Mouse (Mus musculus) neural tube, embryonic 11.5 days (tissue): ENCODE data around the gene Mboat1. TPM values are rescaled to one million over a fixed set of nuclear protein-coding genes. Genes with fewer than 3 reads are reported as not detected.

ENCODE experiments used
- ATAC-seq: fragments of 200-750 bp; cut with Nextera tagmentation; 2 replicates; pipeline ENCODE4 v1.8.0; 2017; ENCODE audit warnings: moderate number of reproducible peaks, mild to moderate bottlenecking, moderate TSS enrichment, moderate library complexity; ENCODE audit not compliant: insufficient read depth, low FRiP score, low TSS enrichment
- DNase-seq: peaks from one replicate; pipeline ENCODE4 v3.0.0-alpha.2; 2015; ENCODE audit warnings: low spot score
- H3K27ac ChIP-seq: fragments of 300-500 bp; sonication (generic); 2 replicates; pipeline ENCODE4 v1.5.1; 2014; ENCODE audit warnings: low read depth, mild to moderate bottlenecking, low read length
- H3K27me3 ChIP-seq: fragments of 300-500 bp; sonication (generic); 2 replicates; pipeline ENCODE4 v1.6.1; 2014; ENCODE audit warnings: mild to moderate bottlenecking, low read length, mixed read lengths; ENCODE audit not compliant: control insufficient read depth, insufficient read depth
- H3K36me3 ChIP-seq: fragments of 300-500 bp; sonication (generic); 2 replicates; pipeline ENCODE4 v1.6.1; 2014; ENCODE audit warnings: mild to moderate bottlenecking, low read length, moderate library complexity, mixed read lengths; ENCODE audit not compliant: control insufficient read depth, insufficient read depth
- H3K4me1 ChIP-seq: fragments of 300-500 bp; sonication (generic); 2 replicates; pipeline ENCODE4 v1.6.1; 2014; ENCODE audit warnings: low read length, mixed read lengths; ENCODE audit not compliant: control insufficient read depth, insufficient read depth
- H3K4me2 ChIP-seq: fragments of 300-500 bp; sonication (generic); 2 replicates; pipeline ENCODE4 v1.6.1; 2014; ENCODE audit warnings: low read depth, mild to moderate bottlenecking, moderate library complexity
- H3K4me3 ChIP-seq: fragments of 300-500 bp; sonication (generic); 2 replicates; pipeline ENCODE4 v1.5.1; 2014; ENCODE audit warnings: low read depth, low read length
- H3K9ac ChIP-seq: fragments of 300-500 bp; sonication (generic); 2 replicates; pipeline ENCODE4 v1.6.1; 2014; ENCODE audit warnings: mild to moderate bottlenecking, low read length
- H3K9me3 ChIP-seq: fragments of 300-500 bp; sonication (generic); 2 replicates; pipeline ENCODE4 v1.6.1; 2016; ENCODE audit warnings: low read length; ENCODE audit not compliant: control insufficient read depth
- WGBS: fragments of 180-500 bp; shearing (Covaris S2); extraction: QIAGEN DNeasy Blood & Tissue Kit; methylation state at CpG from one replicate; pipeline ENCODE4 v1.1.7; 2014; 5-methylcytosine and 5-hydroxymethylcytosine counted together
- polyA plus RNA-seq: library from polyadenylated mRNA; unstranded; fragments of >200 nt; fragmentation: Nextera tagmentation; extraction: Ambion mirVana; gene quantifications from 2 replicates; pipeline ENCODE4 v1.2.1, GENCODE M21; 2014

Gene Mboat1
- polyA plus RNA-seq, 1 experiment from 2014 or later, result 4.1 TPM

DNA sequence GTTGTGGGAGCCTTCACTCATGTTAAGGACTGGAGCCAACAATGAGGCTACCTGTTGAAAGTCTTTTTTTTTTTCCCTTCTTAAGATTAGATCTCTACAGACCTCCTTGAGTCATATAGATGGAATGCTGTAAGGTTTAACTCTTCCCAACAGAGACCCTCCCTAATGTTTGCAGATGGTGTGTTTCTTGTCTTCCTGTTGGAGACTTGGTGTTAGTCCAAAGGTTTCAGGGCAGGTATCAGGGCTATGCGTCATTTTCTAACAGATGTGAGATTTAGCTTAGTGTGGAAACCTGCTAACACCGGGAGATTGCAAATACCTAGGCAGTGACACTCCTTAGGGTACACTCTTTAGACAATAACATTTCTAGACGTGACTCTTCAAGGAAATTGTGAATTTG lies 58.5 kb downstream of the Mboat1 start:
- H3K27ac ChIP-seq, result no peak overlapping the region
- H3K4me3 ChIP-seq, result no peak overlapping the region
- H3K36me3 ChIP-seq, result no peaks in the 10 kb centered on the region
- 85% methylated on average over 3 of the region's 3 CpGs for WGBS
- no peak for DNase-seq
- H3K9ac ChIP-seq, result no peak overlapping the region
- no peaks in the 10 kb centered on the region for H3K27me3 ChIP-seq
- no peaks in the 10 kb centered on the region for H3K4me1 ChIP-seq
- no peak for ATAC-seq
- H3K4me2 ChIP-seq, result no peak overlapping the region
- H3K9me3 ChIP-seq, result no peaks in the 10 kb centered on the region

DNA sequence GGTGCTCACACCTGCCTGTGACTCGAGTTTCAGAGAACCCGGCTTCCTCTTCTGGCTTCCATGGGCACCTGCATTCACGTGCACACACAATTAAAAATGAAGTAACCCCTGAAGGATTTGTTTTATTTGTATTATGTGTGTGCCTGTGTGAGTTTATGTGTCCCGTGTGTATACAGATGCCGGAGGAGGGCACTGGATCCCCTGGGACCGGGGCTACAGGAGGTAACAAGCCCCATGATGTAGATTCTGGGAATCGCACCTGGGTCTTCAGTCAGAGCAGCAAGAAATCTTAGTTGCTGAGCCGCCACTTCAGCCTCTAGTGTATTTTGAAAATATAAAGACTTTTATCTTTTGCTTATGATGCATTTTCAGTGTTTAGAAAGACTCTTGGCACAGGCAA lies 60.4 kb downstream of the Mboat1 start:
- ATAC-seq, result no peak
- Histone ChIP-seq H3K27ac (no peak overlapping the region), H3K4me1 (no peaks in the 10 kb centered on the region), H3K4me2 (no peak overlapping the region), H3K27me3 (no peaks in the 10 kb centered on the region), H3K4me3 (no peak overlapping the region), H3K36me3 (no peaks in the 10 kb centered on the region), H3K9ac (no peak overlapping the region), H3K9me3 (no peaks in the 10 kb centered on the region)
- 85% methylated on average over 8 of the region's 8 CpGs for WGBS
- no peak for DNase-seq

DNA sequence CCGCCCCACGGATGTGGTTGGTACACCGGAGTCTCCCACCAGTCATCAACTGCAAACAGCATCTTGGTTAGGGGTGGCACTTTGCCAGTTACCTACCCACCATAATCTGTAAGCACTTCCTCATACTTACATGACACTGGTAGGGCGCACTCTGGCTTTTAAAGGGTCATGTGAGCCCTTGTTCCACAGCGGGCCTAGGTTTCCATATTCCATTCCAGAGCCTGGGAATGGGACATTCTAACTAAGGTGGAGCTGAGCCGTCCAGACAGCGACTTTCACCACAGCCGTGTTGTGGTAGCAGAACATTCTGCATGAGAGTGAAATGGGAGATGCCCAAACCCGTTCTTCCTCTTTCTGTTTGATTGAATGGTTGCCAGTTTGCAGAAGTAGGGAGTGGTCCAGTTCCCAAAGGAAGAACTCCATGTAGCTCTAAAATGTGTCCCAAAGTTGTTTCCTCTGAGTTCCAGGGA lies 61.8 kb downstream of the Mboat1 start:
- WGBS, result 91% methylated on average over 9 of the region's 9 CpGs
- Histone ChIP-seq H3K9me3 (no peaks in the 10 kb centered on the region), H3K4me2 (no peak overlapping the region), H3K27ac (no peak overlapping the region), H3K36me3 (no peaks in the 10 kb centered on the region), H3K9ac (no peak overlapping the region), H3K4me3 (no peak overlapping the region), H3K27me3 (no peaks in the 10 kb centered on the region), H3K4me1 (no peaks in the 10 kb centered on the region)
- DNase-seq (no peak), ATAC-seq (no peak)

DNA sequence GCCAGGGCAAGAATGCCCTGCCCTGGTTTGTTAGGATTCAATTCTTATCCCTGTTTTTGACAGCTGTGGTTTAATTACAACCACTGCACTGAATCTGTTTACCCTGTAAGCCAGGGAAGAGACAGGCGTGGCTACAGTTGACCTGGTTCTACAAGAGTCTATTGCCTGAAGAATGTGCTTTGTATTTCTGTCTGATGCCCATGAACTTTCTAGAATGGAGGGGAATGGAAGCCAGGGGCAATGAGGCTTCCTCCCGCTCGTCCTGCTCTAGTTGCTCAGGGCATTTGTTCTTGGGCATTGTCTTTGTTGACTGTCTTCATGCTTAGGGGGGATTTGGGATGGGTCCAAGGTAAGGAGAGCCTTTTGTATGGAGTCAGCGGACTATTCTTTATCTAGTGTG lies 63.5 kb downstream of the Mboat1 start:
- no peaks in the 10 kb centered on the region for H3K9me3 ChIP-seq
- no peaks in the 10 kb centered on the region for H3K36me3 ChIP-seq
- DNase-seq, result no peak
- H3K4me2 ChIP-seq, result no peak overlapping the region
- WGBS, result 81% methylated on average over 4 of the region's 4 CpGs
- no peak overlapping the region for H3K27ac ChIP-seq
- no peak overlapping the region for H3K4me3 ChIP-seq
- H3K4me1 ChIP-seq, result no peaks in the 10 kb centered on the region
- H3K27me3 ChIP-seq, result no peaks in the 10 kb centered on the region
- no peak for ATAC-seq
- H3K9ac ChIP-seq, result no peak overlapping the region

DNA sequence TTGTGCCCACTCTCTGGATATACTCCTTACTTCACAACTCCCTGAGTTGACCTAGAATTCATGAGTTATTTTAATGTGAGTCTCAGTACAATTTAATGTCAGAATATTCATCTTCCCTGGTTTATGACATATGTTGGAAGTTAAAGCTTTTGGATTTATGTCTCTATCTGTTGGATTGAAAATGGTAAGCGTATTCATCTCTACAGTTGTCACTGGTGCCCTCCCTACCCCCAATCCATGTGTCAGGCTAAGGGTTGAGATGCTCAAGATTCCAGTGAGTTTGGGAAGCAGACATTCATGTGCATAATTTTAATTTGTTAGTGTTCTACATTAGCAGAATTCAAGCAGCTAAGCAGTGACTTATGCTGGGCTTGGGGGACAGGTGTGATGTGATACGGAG lies 64.4 kb downstream of the Mboat1 start:
- Histone ChIP-seq H3K4me2 (no peak overlapping the region), H3K9ac (no peak overlapping the region), H3K36me3 (no peaks in the 10 kb centered on the region), H3K27ac (no peak overlapping the region), H3K27me3 (no peaks in the 10 kb centered on the region), H3K4me3 (no peak overlapping the region), H3K4me1 (no peaks in the 10 kb centered on the region), H3K9me3 (no peaks in the 10 kb centered on the region)
- WGBS, result 93% methylated on average over 2 of the region's 2 CpGs
- DNase-seq (no peak), ATAC-seq (no peak)

DNA sequence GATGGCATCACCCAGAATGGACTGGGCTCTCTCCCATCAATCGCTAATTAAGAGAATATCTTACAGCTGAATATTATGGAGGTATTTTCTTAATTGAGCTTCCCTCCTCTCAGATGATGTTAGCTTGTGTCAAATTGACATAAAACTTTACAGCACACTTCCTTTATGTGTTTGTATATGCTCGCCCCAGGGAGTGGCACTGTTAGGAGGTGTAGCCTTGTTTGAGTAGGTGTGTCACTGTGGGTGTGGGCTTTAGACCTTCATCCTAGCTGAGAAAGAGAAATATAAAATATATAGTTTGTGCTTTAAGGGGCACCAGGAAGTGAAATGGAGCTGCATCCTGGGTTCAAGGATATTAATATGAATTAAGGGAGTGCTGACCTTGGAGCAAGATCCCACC lies 66.7 kb downstream of the Mboat1 start:
- Histone ChIP-seq H3K27me3 (no peaks in the 10 kb centered on the region), H3K4me3 (no peak overlapping the region), H3K9me3 (no peaks in the 10 kb centered on the region), H3K27ac (no peak overlapping the region), H3K36me3 (no peaks in the 10 kb centered on the region), H3K4me1 (no peaks in the 10 kb centered on the region), H3K9ac (no peak overlapping the region), H3K4me2 (no peak overlapping the region)
- no peak for ATAC-seq
- WGBS, result 83% methylated on average over 2 of the region's 2 CpGs
- no peak for DNase-seq

DNA sequence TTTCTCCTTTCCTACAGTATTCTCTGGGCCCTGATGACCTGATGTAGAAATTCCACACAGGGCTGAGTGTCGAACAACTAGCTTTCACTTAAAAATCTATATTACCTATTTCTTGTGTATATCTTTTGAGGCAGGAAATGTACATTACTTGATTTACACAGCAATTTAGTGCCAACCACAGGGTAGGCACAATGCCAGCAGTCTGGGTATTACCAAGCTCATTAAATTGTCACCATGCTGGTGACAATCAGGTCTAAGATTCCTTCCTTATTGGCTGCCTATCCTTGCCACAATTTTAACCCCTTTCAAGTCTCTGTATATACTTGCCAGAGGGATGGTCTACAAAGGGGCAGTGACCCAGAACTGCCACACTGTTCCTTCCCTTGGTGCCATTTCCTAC lies 71.9 kb downstream of the Mboat1 start:
- Histone ChIP-seq H3K36me3 (no peaks in the 10 kb centered on the region), H3K9me3 (no peaks in the 10 kb centered on the region), H3K9ac (no peak overlapping the region), H3K27me3 (no peaks in the 10 kb centered on the region), H3K4me2 (no peak overlapping the region), H3K27ac (no peak overlapping the region), H3K4me3 (no peak overlapping the region), H3K4me1 (no peaks in the 10 kb centered on the region)
- ATAC-seq (no peak), DNase-seq (no peak)
- WGBS, result 93% methylated on average over 1 of the region's 1 CpGs

DNA sequence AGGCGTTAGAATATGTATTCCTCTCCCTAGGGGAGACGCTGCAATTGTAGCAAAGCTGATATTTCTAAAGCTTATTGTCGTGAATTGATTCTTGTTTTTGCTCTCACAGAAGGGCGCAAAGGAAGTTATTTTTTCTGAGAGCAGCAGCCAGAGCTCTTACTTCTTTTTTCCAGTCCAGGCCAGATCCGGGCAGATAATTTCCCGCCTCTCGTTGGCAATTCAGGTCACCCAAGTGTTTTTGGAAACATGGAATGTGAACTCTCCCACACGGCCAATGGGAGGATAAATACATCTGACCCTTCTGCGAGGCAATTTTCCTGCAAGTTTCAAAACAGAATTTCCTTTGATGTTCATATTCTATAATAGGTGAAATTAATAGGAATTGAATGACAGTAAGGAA lies 77.0 kb downstream of the Mboat1 start:
- Histone ChIP-seq H3K9ac (no peak overlapping the region), H3K36me3 (no peaks in the 10 kb centered on the region), H3K27ac (no peak overlapping the region), H3K4me3 (no peak overlapping the region), H3K4me1 (no peaks in the 10 kb centered on the region), H3K4me2 (no peak overlapping the region), H3K27me3 (no peaks in the 10 kb centered on the region), H3K9me3 (no peaks in the 10 kb centered on the region)
- ATAC-seq, result no peak
- DNase-seq, result no peak
- 84% methylated on average over 9 of the region's 9 CpGs for WGBS

DNA sequence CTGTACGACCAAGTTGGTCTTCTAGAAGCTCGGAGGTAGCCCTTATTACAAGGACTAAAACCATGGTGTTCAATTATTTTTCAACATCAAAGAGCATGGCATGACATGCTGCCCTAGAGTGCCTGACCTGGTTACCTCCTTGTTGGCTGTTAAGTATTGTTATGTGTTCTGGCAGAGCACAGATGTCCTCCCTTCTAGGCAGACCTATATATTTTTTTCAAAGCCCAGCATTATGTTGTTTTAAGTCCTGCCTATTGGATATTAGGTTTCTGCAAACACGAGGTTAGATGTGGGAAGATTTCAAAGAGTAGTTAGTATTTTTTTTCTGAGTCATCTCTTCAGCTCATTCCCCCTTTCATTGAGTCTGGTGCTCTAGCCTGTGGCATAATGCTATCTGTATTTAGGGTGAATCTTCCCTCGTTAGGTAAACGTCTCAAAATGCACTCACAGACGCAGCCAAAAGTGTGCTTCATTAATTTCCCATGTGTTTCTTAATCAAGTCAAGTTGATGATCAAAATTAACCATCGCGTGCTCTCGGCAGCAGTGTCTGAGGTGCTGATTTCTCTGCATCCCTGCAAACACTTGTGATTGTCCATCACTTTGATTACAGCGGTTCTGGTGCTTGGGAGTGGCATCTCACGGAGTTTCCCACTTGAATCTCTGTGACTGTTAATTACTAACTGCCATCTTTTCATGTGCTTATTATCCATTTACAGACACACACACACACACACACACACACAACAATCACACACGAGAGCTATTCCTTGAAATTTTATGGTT lies 81.5 kb downstream of the Mboat1 start:
- Histone ChIP-seq H3K4me3 (no peak overlapping the region), H3K27me3 (no peaks in the 10 kb centered on the region), H3K9me3 (no peaks in the 10 kb centered on the region), H3K4me1 (no peaks in the 10 kb centered on the region), H3K27ac (no peak overlapping the region), H3K36me3 (no peaks in the 10 kb centered on the region), H3K4me2 (no peak overlapping the region), H3K9ac (no peak overlapping the region)
- no peak for DNase-seq
- no peak for ATAC-seq
- WGBS, result 82% methylated on average over 12 of the region's 12 CpGs
